Mouse (Mus musculus) left cerebral cortex, postnatal 36 days (tissue): ENCODE data around the gene Hoxc5. TPM values are rescaled to one million over a fixed set of nuclear protein-coding genes. Genes with fewer than 3 reads are reported as not detected.

Experiments
- DNase-seq, 2 experiments: peaks; one replicate each; pipeline ENCODE4 v3.0.0; 2021 to 2022; ENCODE audit warnings: low spot score in 2 of 2, mixed read lengths in 1 of 2
- intact Hi-C: fragments of 180-260 bp; cut with DNase I; formaldehyde crosslinking; loops from one replicate; pipeline ENCODE4 v1.15.1; 2025
- microRNA-seq: library from miRNA; unstranded; fragments of <30 nt; microRNA quantifications from one replicate; pipeline ENCODE4 v1.2.0, GENCODE M21; 2022
- total RNA-seq, 2 experiments: library from RNA; stranded (reverse); gene quantifications; 2 replicates each; pipeline ENCODE4 v1.2.3; 2021

The Hoxc5 gene
- total RNA-seq, 2 experiments from 2014 or later, result not detected

- intact Hi-C loops, result no loop called here
Observed at GRCm38 (mm10) chr15:103058715-103059114, 91.5 kb downstream of the Hoxc5 start.

DNA sequence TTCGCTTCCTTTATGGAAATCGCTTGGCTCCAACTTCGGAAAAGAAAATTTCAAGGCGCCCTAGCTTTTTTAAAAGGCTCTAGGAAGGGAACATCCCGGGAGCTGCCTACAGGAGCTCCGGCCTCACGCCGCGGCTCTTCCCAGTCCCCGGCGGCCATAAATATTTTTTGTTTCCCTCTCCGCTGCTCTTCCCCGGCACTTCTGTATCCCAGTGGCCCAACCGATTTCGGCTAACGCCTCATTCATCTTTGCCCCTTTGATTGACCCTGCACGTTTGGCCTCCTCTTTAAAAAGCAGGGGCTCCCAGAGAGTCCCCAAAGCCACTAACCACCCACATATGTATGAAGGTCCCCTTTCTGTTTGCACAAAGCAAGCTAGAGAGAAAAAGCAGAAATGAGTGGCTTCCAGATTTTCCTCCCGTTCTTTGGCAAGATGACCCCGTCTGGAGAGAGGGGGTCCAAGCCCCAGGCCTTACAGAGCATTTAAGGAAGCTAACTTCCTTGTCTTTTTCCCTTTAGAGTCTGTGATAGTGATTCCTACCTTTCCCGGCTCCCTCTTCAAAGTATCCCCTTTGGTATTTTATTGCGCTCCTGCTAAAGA lies 92.2 kb downstream of the Hoxc5 start:
- no peak for DNase-seq
- intact Hi-C loops, result no loop called here

More at GRCm38 (mm10) chr15:103058715-103059114, 91.5 kb downstream of the Hoxc5 start:
- no peak for DNase-seq

GRCm38 (mm10) chr15:103060021-103060340 lies 92.7 kb downstream of the Hoxc5 start:
- intact Hi-C loops, result no loop called here
- DNase-seq, result no peak

GRCm38 (mm10) chr15:103060341-103061130 lies 93.3 kb downstream of the Hoxc5 start:
- intact Hi-C loops, result no loop called here
- no peak for DNase-seq

- intact Hi-C loops, result no loop called here
- no peak for DNase-seq
Observed at GRCm38 (mm10) chr15:103061131-103061825, 94.0 kb downstream of the Hoxc5 start.

GRCm38 (mm10) chr15:103061988-103062387 lies 94.7 kb downstream of the Hoxc5 start:
- DNase-seq, result no peak
- intact Hi-C loops, result no loop called here

DNA sequence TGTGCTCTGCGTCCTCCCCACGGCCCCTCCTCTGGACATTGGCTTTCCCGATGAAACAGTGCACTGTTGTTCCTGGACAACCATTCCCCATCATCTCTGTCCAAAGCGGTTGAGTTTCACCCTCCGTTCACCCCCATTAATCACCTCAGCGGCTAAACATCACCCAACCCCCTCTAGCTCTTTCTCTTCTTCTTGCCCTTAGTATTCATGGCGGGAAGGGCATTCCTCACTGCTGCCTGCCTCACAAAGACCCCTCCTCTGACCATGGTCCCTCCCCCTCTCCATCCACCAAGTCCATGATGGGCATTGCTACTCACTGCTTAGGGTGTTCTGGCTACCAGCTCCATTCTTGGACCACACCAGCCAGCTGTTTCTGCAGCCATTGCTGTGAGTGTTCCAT lies 98.4 kb downstream of the Hoxc5 start:
- DNase-seq, result no peak
- intact Hi-C loops, result no loop called here

Small RNAs within 50 kb of the gene (microRNA-seq; reads per million reads assigned to microRNA genes)
- gene Mir196a-2 (not detected), gene Mir615 (not detected)

Other genes starting within 250 kb of the Hoxc5 start
- gene Calcoco1, start 245.3 kb upstream of the Hoxc5 start, total RNA-seq, result 10 to 100 TPM; 70.8 to 82.0 TPM
- not detected for gene Hoxc13, start 46.3 kb upstream of the Hoxc5 start, total RNA-seq
- gene Hoxc12, start 30.7 kb upstream of the Hoxc5 start, total RNA-seq, result not detected
- not detected for gene Hoxc11, start 13.0 kb upstream of the Hoxc5 start, total RNA-seq
- gene Hoxc10, start 647 bp upstream of the Hoxc5 start, total RNA-seq, result not detected
- not detected for gene Hoxc9, start 9.0 kb downstream of the Hoxc5 start, total RNA-seq
- not detected for gene Hoxc8, start 23.2 kb downstream of the Hoxc5 start, total RNA-seq
- gene Hoxc6, start 30.8 kb downstream of the Hoxc5 start, total RNA-seq, result not detected
- not detected for gene Hoxc4, start 51.5 kb downstream of the Hoxc5 start, total RNA-seq
- gene Smug1, start 199.6 kb downstream of the Hoxc5 start, total RNA-seq, result 10 to 100 TPM; 18.3 to 20.0 TPM